Mouse (Mus musculus) R1 (cell line): ENCODE data around the gene Phf12.
A peak's percentile ranks its signal among the peaks of the same experiment; 100 is the strongest.

Experiments
- DNase-seq: peaks from one replicate; pipeline ENCODE4 v3.0.0-alpha.2; 2018; ENCODE audit warnings: low read depth, low spot score

Gene Phf12

DNA sequence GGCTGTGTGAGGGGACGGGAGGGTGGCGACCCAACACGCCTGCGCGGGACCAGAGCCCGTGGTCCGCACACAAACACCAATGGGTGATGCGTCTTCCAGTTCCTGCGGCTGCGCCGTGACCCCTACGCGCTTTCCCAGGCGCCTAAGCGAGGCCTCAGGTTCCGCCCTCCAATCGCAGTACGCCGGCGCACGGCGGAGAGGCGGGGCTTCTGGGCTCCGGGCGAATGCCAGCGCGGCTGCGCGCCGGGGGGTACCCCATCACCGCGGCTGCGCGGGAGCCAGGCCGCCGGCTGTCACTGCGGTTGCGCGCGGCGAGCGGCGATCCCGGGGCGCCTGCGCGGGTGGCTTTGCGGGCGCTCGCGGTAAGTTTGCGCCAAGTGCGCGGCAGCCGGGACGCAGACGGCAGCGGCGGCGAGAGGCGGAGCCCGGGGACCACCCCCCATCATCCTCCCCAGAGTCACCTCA, at the start of gene Phf12:
Phf12 (plus strand) TSS at position 314 of the 465 bp plus-strand sequence.
- DNase-seq: peak; percentile 99

DNA sequence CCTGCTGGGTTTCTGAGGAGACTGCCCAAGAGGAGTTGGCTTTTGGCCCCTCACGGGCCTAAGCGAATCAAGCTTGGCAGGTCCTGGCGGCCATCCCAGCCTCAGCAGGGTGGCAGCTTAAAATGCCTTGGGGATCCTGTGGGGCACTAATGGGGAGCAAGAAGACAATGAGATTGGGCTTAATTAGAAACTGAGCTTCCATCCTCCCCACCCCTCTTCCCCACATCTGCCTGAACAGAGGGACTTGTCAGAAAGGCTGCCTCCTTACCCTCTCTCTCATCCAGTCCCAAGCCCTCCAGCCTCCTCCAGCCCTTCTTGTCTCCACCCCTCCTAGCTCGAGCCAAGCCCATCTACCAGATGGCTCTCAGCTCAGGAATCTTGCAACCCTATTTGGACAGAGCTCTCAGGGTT, 48.4 kb upstream of the Phf12 start:
- peak; percentile 77 for DNase-seq

DNA sequence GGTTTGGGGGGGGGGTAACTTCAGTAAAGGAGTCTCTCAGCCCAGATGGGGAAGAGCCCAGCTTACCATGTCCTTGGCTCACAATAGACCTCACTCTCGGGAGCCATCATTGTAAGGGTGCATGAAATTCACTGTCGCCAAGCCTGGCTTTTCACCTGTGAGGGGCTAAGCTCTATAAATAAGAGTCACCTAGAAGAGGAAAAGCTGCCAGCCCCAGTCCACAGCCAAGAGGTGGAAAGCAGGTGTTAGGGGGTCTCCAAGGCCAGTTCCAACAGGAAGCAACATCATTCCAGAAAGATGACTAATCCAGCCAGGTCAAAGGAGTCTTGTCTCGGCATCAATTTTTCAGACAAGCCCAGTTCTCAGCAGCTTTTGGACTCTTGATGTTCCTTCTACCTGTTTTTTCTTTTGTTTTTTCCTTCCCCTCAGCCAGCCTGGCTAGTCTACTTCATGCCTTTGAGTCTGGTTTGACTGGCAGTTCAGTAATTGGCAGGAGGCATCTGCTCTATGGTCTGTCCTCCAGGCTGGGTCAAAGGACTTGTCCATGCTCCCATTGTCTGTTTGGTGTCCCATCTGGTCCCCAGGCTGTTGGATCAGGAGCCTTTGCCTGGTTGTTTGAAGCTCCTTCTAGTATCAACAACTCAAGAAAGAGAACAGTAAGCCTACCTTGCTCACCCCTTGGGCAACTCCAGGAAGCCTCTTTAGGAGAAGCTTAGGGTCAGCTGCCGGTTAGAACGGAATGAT, 47.8 kb upstream of the Phf12 start:
- DNase-seq: no peak

DNA sequence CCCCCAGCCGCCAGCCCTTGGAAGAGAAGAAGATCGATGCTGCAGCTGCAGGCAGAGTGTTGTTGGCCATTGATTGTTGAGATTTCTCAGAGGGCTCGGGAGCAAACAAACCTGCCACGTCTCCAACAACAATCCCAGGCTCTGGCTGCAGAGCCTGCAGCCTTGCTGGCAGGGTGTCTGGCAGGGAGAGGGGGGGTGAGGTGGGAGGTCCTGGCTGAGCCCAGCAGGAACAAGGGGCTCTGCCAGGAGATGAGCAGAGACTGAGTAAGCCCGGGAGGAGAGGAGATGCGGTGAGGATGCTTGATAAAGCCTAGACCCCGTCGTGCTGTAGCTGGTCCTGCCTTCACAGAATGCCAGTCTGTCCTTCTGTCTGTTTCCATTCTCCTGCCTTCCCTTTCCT, 45.7 kb upstream of the Phf12 start:
- DNase-seq: no peak

DNA sequence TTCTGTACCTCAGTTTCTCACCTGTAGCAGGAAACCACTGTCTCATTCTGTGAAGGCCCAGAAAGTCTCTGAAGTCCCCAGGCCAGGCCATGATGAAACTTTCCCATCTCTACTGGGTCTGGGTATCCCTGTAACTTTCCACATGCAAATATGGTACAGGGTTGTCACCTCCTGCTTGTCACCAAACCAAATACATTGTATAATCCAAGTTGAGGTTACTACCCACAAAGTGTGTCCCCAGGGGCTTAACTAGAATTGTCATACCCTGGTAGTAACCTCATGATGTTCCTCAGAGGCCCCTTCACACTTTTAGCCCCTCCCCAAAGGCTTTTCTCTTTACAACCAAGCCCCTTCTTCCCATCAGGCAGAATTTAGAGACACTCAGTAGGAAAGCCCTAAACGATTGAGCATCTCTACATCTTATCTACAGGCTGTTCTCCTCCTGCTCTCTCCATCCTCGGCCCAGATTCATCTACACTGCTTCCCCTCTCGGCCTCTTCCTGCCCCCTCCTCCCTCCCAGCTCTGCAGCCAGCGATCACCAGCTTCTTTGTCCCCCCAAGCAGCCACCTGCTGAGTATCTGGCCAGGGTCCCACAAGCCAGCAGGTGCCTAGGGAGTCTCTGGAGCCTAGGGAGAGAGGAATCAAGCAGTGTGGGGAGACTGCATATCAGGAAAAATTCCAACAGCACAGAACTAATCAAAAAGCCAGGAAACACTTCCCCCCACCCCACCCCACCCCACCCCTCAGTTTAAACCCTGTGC, 44.7 kb upstream of the Phf12 start:
- DNase-seq: no peak

DNA sequence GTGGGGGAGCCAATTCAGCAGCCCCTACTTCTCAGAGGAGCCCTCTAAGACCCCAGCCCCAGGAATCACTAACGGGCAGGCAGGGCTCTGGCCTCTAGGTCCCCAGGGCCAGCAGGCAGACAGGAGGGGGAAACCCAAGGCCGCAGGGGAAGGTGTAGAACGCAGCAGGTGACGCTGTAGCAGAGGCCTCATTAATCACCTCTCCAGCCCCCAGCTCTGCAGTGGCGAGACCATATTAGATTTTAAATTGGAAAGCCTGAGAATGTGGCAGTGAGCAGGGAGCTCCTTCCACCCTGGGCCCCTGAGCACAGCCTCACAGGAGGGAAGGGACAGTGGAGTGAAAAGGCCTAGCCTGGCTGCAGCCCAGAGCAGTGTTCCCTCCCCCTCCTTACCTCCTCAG, 40.3 kb upstream of the Phf12 start:
- DNase-seq: no peak

DNA sequence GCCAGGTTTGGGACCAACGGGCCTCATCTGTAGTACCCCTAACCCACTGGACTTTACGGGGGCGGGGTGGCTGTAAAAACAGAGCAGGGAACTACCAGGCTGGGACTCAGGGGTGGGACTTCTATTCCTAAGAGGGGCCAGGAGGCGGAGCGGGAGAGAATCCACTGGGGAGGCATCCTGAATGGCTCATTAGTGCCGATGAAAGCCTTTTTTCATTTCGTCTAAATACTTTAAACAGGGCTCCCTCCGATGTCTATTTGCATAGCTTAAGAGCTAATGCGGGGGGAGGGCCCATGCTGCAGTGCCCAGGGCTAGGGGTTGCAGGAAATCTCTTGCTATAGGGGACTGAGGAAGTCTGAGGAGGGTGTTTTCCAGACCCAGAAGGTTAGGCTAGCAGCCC, 34.7 kb upstream of the Phf12 start:
- DNase-seq: peak; percentile 94

DNA sequence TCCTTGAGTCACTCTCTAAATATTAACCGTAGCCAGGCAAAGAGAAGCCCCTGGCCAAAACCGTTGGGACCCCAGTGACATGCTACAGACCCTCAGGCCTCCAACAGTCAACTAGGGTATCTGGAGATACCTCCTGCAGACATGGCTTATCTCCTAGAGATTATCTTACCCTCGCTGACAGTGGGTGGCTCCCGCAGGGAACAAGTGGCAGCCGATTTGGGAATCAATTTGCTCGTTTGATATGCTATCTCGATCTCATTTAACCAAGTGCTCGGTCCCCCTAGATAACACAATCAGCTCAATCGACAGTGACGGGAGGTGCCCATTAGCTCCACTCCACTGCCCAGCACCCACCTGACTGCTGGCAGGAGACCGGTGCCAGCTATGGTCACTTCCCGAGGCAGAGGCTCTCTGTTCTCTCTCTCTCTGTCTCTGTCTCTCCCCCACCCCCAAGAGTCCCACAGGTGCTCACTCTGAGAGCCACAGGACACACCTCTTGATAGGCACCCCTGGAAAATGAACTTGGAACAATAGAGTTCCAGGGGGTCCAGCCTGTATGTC, 32.3 kb upstream of the Phf12 start:
- DNase-seq: no peak

DNA sequence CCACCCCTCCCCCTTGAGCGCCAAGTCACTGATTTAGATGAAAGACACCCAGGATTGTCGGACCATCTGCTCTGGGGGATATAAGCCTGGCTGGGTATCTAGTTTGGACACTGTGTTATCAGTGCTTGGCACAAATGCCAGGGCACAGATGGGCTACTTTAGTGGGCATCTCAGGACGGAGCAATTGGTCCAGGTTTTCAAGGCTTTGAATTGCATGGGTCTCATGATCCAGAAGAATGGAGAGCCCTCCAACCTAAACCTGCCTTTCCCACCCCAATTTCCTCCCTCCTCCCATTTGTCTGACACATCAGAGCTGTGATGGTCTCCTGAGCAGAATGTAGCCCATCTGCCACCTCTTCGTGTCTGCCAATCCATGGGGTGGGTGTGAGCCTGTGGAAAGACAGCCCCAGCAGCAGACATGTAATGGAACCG, 31.7 kb upstream of the Phf12 start:
- no peak for DNase-seq

DNA sequence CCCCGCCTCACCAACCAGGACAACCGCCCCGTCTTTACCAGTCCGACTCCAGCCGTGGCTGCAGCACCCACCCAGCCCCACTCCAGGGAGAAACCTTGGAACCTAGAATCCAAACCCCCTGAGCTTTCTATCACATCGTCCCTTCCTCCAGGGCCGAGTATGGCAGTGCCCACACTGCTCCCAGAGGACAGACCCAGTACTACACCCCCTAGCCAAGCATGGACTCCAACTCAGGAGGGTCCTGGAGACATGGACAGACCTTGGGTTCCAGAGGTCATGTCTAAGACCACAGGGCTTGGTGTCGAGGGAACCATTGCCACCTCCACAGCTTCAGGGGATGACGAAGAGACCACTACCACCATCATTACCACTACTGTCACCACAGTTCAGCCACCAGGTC, 28.9 kb upstream of the Phf12 start:
- DNase-seq: peak; percentile 67

DNA sequence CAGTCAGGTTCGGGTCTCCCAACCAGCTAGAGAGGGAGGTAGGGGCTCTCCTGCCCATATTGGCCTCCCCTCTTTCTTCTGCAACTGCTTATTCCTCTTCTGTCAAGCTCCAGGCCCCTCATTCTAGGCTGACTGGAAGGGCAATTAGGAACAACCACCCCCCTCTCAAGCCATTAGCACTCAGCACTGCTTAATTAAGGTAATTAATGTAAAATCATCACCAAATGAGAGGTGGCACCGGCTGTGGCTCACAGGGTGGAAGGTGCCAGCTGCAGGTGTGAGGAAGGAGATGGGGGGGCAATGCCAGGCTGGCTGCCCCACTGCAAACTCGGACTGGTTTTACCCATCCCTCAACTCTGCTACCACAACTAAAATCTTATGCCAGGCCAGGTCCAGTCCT, 26.1 kb upstream of the Phf12 start:
- no peak for DNase-seq

DNA sequence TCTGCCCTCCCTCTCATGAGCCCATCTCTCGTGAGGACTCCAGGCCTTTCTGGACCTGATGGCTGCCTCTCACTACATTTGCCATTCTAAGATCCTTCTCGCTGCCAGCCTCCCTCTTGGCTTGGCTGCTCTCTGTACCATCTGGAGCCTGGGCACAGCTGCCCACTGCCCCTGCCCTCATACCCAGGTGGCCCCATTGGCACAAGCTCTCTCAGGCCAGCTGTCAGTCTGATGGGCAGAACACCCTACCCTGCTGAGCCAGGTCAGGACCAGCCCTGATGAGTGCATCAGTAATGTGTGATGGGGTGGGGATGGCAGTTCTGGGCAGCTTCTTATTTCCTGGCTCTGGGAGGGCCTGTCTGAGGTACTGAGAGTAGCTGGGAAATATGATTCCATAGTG, 24.3 kb upstream of the Phf12 start:
- DNase-seq: no peak

DNA sequence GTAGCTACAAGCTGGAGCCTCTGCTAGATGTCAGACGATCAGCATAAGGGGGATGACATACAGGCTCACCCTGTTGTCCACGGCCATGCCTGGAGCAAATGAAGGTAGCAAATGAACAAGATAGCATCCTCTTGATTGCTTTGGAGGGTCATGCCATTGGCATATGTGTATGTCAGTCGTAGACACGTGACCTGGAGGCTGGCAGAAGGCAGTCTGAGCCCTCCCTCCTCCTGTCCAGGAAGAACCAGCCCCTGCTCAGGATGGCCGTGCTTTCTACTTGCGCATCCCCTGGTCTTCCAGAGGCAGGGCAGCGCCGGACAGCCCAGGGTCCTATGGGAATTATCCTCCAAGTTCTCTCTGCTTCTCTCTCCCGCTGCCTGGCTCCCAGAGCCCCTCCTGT, 23.6 kb upstream of the Phf12 start:
- DNase-seq: no peak

DNA sequence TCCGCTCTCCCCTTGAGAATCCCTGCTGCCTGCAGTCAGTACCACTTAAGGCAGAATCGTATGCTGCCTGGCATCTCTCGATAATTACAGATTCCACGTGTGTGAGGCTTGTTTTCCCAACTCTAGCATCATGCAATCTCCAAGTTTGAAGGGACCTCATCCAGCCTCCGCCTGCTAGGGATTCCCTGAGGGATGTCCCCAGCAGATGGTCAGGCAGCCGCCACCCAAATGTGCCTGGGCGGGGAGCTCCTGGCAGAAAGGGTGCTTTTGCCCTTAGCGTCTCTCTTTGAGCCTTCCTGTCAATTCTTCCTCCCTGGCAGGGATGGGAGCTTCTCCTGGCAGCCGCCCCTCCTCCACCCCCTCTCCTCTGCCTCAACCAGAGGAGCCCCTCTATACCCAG, 22.4 kb upstream of the Phf12 start:
- no peak for DNase-seq

DNA sequence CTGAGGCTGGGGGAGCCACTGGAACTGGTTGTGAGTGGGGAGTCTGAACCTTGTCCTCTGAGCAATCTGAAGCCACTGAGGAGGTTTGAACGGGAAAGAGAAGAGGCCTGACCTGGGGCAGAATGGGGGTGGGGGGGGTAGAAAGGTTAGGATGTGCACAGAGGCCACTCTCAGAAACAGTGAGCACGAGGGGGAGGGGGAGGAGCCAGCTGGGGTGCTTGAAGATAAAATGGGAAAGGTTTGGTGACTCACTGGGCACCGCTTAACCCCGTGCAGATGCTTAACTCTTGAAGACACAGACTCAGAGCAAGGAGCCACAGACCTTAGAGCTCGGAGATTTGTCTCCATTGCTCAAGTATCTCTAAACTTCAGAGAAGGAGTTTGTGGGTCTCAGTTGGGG, 21.7 kb upstream of the Phf12 start:
- DNase-seq: no peak

DNA sequence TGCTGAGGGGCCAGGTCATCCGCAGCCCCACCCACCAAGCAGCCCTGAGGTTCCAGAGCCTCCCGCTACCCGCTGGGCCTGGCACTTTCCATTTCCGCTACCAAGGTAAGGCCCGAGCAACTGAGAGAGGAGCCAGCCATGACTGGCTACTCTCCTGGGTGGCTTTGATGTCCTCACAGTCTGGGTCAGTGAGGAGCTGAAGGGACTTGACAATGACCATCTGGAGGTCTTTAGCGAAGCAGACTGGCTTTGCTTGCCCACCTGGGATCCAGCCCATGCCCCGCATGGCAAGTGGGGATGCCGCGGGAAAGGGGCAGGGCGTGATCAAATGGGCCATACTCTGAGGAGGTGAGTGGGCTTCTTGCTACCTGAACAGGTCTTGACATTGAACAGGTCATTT, 19.6 kb upstream of the Phf12 start:
- DNase-seq: no peak

DNA sequence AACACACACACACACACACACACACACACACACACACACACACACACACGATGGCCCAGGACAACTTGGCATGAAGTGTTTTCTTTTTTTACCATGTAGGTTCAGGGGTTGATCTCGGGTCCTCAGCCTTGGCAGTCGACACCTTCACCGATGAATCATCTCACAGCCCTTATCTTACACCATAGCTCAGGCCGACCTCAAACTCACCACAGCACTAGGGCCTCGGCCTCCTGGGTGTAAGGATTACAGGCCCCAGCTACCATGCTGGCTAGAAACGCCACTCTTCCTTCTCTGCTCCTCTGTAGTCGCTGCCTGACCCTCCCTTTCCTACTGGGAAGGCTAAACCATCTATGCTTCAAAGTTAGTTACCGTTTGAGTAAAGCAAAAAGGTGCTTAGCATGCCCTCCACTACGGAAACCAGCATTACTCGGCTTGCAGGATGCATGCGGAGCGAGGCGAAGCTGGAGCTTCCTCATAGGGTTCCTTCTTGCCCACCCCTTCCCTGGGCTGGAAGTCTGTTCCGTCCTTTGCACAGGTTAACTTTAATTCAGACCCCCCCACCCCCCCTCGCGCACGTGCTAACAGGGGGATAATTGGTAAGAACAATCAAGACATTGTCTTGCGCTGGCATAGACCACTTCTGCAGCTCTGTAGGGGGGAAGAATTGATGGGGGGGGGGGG, 18.0 kb upstream of the Phf12 start:
- DNase-seq: no peak

DNA sequence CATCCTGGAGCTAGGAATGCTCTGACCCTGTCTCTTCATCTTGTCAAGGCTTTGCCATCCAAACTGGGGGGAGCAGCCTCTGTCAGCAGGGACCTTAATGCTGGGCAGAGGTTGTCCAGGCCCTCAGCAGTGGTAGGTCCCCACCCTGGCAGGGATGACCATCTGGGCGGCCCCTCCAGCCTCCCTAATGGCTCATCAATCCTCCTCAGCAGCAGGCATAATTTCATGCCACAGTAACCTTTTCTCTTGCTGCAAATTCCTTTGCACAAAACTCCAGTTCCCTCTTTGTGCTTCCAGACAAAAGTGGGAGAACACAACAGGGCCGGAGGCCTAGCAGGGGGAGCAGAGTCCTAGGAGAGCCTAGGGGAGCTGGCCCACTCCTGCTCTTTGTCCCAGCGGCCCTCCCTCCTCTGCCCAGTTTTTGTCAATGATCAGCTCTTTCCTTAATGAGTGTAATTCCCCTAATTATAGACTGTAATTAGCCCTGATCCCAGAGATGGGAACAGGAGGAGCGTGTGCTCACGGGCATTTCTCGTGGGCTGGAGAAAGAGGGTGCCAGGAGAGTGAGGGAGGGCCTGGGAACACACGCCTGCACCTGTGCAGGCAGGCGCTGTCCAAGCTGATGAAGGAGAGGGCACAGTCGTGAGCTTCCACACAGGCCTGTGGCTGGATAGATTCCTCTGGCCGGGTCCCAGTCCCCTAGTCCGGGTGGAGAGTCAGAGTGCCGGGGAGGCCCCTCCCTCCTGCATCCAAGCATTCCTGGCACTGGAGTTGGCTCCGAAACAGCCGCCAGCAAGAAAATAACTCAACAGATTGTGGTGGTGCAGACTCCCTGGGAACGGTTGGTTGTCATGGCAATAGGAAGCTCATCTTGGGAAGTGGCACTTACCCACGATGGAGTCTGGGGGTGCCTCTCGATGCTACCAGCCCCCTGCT, 17.2 kb upstream of the Phf12 start:
- peak; percentile 61 for DNase-seq

DNA sequence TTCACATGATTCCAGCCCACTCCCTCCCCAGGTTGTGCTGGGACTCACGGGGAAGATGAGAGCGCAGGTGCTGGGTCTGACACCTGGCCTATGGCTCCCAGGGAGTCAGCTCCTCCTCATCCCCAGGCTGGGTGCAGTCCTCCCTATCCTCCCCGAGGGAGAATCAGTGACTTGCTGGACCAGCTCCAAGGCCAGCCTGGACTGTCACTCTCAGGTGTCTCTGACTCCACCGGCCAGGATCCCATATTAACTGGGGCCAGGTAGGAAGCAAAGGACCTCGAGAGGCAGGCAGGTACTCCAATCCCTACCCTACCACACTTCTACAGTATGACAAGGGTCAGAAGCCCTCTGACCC, 16.5 kb upstream of the Phf12 start:
- DNase-seq: no peak

DNA sequence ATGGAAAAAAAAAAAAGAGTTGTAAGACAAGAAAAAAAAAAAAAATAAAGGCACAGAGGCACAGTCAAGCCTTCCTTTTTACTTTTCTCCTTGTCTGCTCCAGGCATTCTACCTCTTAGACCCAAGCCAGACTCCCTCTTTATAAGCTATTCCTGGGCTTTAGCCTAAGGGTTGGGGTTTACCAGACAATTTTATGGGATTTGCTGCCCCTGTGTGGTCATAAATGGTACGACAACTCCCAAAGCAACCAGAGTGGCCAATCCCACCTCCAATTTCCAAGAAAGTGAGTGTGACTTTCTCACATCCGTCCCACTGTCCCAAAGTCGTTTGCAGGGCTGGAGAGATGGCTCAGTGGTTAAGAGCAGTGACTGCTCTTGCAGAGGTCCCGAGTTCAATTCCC, 15.4 kb upstream of the Phf12 start:
- peak; percentile 77 for DNase-seq

DNA sequence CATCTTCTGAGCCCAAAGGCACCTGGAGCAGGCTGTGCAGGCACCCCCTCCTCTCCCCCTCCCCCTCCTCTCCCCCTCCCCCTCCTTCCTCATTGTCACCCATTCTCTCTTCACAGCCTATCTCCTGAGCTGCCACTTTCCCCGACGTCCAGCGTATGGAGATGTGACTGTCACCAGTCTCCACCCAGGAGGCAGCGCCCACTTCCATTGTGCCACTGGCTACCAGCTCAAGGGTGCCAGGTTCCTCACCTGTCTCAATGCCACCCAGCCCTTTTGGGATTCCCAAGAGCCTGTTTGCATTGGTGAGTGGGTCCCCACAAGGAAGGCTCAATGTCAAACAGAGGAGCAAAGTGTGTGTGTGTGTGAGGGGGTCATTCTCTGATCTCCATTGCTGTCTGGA, 13.8 kb upstream of the Phf12 start:
- DNase-seq: no peak
